Mouse (Mus musculus) megakaryocyte, embryonic 14.5 days (primary cell): ENCODE data around the gene Ank3. TPM values are rescaled to one million over a fixed set of nuclear protein-coding genes. Genes with fewer than 3 reads are reported as not detected.

ENCODE experiments used
- H3K27me3 ChIP-seq: replicated peaks from 2 replicates; pipeline ENCODE3; 2012; ENCODE audit warnings: inconsistent platforms
- H3K36me3 ChIP-seq: replicated peaks from 2 replicates; pipeline ENCODE3; 2012; ENCODE audit warnings: low read length, inconsistent platforms, mixed read lengths
- H3K4me1 ChIP-seq: 2 replicates; pipeline ENCODE4 v1.6.1; 2012; ENCODE audit warnings: inconsistent platforms
- H3K4me3 ChIP-seq: replicated peaks from 2 replicates; pipeline ENCODE3; 2012; ENCODE audit warnings: moderate library complexity, mild to moderate bottlenecking, inconsistent platforms
- H3K9me3 ChIP-seq: 2 replicates; pipeline ENCODE4 v1.6.1; 2012; ENCODE audit warnings: inconsistent platforms
- FLI1 ChIP-seq: IDR thresholded peaks from 2 replicates; pipeline ENCODE4 v1.6.1; 2012; ENCODE audit warnings: low read length, inconsistent platforms, mixed read lengths
- GATA1 ChIP-seq: IDR thresholded peaks from 3 replicates; pipeline ENCODE4 v1.6.1; 2012; ENCODE audit warnings: mixed read lengths, low read length, inconsistent platforms, borderline replicate concordance
- polyA plus RNA-seq: library from polyadenylated mRNA; stranded (reverse); fragments of >175 nt; gene quantifications from 2 replicates; pipeline ENCODE4 v1.2.3, GENCODE M21; 2012; ENCODE audit warnings: low replicate concordance; ENCODE audit not compliant: insufficient read depth

Ank3 gene
- polyA plus RNA-seq, 1 experiment: 4.4 TPM

DNA sequence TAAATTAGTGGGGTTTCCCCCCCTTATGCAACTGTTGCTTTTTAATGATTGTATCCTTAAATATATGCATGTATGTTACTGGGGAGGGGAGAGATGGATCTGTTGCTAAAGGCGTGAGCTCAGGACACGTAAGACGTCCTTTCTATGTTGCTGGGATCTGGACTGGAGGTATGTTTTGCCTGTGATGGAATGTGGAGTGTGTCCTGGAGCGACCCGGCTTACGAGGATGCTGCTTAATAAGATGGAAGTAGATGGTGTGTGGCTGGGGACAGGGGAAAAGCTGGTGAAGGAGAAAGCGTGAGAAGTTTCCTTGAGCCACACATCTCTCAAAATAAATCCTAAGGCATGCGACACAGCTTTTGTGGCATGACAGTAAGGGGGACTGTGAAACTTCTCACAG lies 387.1 kb downstream of the Ank3 start:
- peaks cover 10% of the 10 kb centered on the region; the same call in 1 of the 2 replicates for H3K4me1 ChIP-seq
- no peaks in the 10 kb centered on the region for H3K9me3 ChIP-seq
- H3K27me3 ChIP-seq: no peaks in the 10 kb centered on the region
- H3K36me3 ChIP-seq: no peaks in the 10 kb centered on the region
- TF ChIP-seq FLI1 (no peak), GATA1 (no peak)
- H3K4me3 ChIP-seq: peak overlapping the region; percentile 26

DNA sequence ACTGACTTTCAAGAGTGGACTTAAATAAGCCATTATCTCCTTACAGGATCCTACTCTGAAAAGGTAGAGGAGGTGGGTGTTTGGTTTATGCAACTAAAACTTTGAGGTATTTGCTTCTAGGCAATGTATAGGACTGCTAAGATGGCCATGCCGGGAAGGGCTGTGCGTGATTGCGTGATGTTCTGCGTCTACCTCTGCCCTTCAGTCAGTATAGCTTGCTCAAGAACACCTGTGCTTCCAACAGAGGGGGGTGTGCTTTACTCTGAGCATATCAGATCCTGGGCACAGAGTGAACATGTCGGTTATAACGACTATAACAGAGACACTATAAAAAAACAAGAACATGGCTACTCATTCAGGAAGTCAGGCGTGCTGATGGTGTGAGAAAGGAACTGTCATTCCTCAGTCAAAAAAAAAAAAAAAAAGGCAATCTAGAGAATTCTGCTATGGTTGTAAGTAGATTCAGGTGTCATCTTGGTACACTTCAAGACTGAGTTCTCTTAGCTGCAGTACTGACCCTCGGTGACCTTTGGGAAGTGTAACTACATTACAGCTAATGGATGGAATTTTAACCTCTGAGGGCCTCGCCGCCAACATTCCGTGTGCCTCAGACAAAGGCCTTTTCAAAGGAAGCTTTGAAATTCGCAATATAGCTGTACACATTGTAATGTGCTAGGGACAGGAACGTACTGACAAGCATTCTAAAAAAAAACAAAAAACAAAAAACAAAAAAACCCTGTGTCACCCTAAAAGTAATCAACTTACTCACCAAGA lies 387.8 kb downstream of the Ank3 start:
- H3K4me3 ChIP-seq: peak overlapping the region; percentile 64
- H3K27me3 ChIP-seq: no peaks in the 10 kb centered on the region
- no peaks in the 10 kb centered on the region for H3K9me3 ChIP-seq
- H3K36me3 ChIP-seq: no peaks in the 10 kb centered on the region
- TF ChIP-seq GATA1: no peak
- H3K4me1 ChIP-seq: peaks cover 10% of the 10 kb centered on the region; the same call in 1 of the 2 replicates

DNA sequence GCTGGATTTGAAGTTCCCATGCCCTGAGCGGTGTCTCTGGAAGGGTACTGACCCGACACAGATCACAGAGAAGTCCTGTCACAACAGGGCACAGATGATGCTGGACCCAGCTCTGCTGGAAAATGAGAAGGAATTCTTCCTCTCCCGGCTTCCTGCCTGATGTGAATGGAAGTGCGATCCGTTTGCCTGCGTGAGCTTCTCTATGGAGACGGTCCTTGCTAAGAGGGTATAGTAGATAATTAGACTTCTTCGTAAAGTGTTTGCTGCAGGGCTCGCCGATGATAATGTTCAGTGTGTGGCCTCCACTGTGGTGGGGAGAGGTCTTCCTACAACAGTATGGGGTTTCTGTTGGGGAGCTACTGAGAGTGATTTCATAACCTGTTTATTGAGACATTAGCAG lies 388.8 kb downstream of the Ank3 start:
- H3K4me1 ChIP-seq: peaks cover 10% of the 10 kb centered on the region; the same call in 1 of the 2 replicates
- no peaks in the 10 kb centered on the region for H3K36me3 ChIP-seq
- no peak overlapping the region for H3K4me3 ChIP-seq
- no peak for TF ChIP-seq FLI1
- no peak for TF ChIP-seq GATA1
- no peaks in the 10 kb centered on the region for H3K9me3 ChIP-seq
- H3K27me3 ChIP-seq: no peaks in the 10 kb centered on the region

DNA sequence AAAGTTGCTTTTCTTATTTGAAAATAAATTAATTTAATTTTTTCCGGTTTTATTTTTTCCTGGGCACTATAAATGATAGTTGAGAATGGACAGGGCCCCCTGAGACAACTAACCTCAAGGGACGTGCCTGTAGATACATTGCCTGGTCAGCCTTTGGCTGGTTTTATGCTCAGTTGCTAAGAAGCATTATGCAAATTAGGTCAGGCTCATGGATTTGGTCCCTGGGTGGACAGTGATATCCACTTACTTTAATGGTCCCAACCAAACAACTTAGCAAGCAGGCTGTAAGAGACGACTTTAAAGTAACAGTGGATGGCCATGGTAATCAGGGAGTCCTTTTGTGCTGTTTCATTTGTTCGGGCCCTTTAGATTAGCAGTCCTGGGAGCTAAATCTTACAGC lies 392.0 kb downstream of the Ank3 start:
- no peaks in the 10 kb centered on the region for H3K36me3 ChIP-seq
- H3K4me1 ChIP-seq: peaks cover 7% of the 10 kb centered on the region; the same call in 1 of the 2 replicates
- H3K27me3 ChIP-seq: no peaks in the 10 kb centered on the region
- H3K4me3 ChIP-seq: no peak overlapping the region
- H3K9me3 ChIP-seq: peaks cover 16% of the 10 kb centered on the region
- TF ChIP-seq GATA1 (no peak), FLI1 (no peak)

DNA sequence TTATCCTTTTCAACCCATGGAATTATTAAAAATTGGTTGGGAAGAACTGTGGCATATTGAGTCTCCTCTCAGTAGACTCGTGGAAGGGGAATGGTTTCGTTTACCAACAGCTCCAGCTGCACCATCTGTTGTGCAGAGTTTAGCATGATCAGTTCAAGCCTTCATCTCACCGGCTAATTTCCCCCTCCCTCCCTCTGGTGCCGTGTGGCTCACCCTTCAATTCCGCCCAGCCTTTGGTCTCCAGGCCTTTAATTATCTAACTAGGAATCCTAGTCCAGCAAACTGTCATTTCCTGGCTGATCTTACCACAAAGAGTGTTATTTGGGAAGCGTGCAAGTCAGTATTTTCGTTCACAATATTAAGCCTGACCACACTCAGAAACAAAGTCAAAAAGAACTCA lies 393.4 kb downstream of the Ank3 start:
- Histone ChIP-seq H3K9me3 (peaks cover 16% of the 10 kb centered on the region), H3K36me3 (no peaks in the 10 kb centered on the region), H3K27me3 (no peaks in the 10 kb centered on the region), H3K4me3 (no peak overlapping the region), H3K4me1 (peaks cover 12% of the 10 kb centered on the region)
- TF ChIP-seq FLI1 (no peak), GATA1 (no peak)

DNA sequence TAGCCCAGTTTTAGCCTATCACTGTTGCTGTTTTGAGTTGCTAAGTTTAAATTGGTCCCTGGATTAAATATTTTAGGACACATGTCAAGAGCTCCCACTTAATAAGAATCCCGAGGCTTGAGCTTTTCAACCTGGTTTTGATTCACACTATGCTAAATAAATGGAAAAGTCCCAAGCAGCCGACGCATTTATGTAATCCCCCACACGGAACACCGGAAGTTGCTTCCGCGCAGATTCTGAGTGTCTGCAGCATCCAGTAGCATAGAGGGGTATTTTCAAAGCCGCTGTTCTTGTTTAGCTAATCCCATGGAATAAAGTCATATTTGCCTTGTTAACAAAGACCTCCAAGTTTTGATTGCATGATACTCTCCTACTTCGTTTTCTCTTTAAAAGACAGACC lies 393.8 kb downstream of the Ank3 start:
- peaks cover 16% of the 10 kb centered on the region for H3K9me3 ChIP-seq
- H3K4me1 ChIP-seq: peaks cover 12% of the 10 kb centered on the region
- no peaks in the 10 kb centered on the region for H3K36me3 ChIP-seq
- no peak overlapping the region for H3K4me3 ChIP-seq
- TF ChIP-seq FLI1: no peak
- TF ChIP-seq GATA1: no peak
- no peaks in the 10 kb centered on the region for H3K27me3 ChIP-seq

DNA sequence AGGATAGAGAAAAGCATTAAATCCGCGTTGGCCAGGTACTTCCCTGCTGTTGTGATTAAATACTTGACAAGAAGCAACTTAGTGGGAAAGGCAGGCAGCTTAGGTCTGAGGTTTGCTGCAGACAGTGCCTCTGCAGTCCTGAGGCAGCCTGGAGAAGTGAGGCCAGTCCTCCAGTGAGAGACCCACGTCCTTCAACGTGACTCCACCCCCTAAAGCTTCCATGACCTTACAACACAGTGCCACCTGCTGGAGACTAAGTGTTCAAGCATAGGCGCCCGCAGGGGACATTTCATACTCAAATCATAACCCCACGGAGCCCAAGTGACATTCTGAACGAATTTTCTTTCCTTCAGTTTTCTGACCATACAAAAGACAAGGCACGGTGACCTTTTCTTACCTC lies 394.5 kb downstream of the Ank3 start:
- H3K9me3 ChIP-seq: peaks cover 16% of the 10 kb centered on the region
- H3K27me3 ChIP-seq: no peaks in the 10 kb centered on the region
- TF ChIP-seq FLI1 (no peak), GATA1 (no peak)
- peaks cover 14% of the 10 kb centered on the region for H3K4me1 ChIP-seq
- H3K4me3 ChIP-seq: no peak overlapping the region
- no peaks in the 10 kb centered on the region for H3K36me3 ChIP-seq

DNA sequence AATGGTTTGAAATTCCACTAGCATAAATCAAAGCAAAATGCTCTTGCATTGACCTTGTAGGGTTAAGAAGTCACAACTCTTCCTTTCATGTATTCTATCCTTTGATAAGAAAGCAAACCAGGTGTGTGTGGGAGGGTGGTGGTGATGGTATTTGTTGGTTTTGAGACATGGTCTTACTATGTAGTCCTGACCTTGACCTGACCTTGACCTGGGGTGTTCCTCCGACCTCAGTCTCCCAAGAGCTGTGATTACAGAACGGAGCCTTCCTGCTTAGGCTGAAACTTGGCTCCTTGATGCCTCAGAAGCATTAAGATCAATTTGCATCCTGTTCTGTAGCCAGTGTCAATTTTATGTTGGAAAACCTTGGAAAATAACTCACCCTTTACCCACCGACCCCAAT lies 397.1 kb downstream of the Ank3 start:
- no peak overlapping the region for H3K4me3 ChIP-seq
- peaks cover 15% of the 10 kb centered on the region for H3K4me1 ChIP-seq
- H3K27me3 ChIP-seq: no peaks in the 10 kb centered on the region
- H3K36me3 ChIP-seq: no peaks in the 10 kb centered on the region
- peaks cover 24% of the 10 kb centered on the region for H3K9me3 ChIP-seq
- TF ChIP-seq GATA1 (no peak), FLI1 (no peak)

DNA sequence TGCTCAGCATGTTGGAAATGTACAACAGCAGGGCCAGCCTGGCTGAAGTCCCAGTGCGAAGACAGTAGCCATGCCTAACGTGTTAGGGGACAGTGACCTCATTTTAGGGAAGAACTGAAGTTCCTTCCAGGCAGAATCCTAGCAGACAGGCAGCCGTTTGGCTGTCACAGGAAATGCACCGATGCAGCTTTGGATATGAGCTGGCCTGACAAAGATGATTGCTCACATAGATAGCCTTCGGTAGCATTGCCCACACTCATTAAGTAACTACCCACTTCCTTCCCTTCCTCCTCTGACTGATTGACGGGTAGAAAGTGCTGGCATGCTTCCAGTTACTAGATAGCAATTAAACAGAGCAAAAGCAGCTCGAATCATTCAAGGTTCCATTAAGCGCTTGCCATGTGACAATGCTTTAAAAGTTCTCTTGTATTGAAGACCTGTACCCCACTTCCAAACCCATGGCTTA lies 397.9 kb downstream of the Ank3 start:
- peaks cover 15% of the 10 kb centered on the region for H3K4me1 ChIP-seq
- H3K36me3 ChIP-seq: no peaks in the 10 kb centered on the region
- peak overlapping the region; percentile 54 for H3K4me3 ChIP-seq
- TF ChIP-seq FLI1 (no peak), GATA1 (no peak)
- H3K9me3 ChIP-seq: peaks cover 25% of the 10 kb centered on the region
- H3K27me3 ChIP-seq: no peaks in the 10 kb centered on the region

DNA sequence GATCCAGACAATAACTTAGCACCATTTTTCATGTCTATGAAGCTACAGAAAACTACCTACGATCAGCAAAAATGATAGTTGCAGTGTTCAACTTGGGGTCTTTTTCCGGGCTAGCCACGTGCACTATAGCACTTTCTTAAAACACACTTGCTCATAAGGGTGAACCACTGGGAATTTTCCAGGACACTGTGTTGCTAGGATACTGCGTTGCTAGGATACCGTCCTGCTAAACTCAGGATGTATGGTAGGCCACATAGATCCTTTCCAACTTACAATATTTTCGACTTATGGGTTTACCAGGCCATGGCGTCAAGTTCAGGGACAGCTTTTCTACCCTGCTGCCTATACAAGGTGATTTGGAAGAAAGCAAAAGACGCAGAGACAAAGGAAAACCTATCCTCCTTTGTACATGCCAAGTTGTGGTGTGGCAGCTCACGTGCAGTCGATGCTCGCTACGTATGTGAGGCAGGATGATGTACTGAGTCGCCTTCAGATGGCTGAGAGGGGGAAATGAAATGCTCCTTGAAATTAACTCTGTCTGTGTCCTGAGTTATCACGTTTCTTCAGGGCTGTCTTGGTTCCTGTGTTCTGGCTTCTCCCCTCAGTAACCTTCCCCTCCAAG lies 404.7 kb downstream of the Ank3 start:
- Histone ChIP-seq H3K9me3 (peaks cover 54% of the 10 kb centered on the region), H3K4me3 (no peak overlapping the region)

More for the DNA sequence above, 404.7 kb downstream of the Ank3 start:
- H3K36me3 ChIP-seq: no peaks in the 10 kb centered on the region
- no peaks in the 10 kb centered on the region for H3K27me3 ChIP-seq
- no peaks in the 10 kb centered on the region; the same call in 1 of the 2 replicates for H3K4me1 ChIP-seq
- TF ChIP-seq FLI1: no peak
- no peak for TF ChIP-seq GATA1
